In the genomic region with DNA sequence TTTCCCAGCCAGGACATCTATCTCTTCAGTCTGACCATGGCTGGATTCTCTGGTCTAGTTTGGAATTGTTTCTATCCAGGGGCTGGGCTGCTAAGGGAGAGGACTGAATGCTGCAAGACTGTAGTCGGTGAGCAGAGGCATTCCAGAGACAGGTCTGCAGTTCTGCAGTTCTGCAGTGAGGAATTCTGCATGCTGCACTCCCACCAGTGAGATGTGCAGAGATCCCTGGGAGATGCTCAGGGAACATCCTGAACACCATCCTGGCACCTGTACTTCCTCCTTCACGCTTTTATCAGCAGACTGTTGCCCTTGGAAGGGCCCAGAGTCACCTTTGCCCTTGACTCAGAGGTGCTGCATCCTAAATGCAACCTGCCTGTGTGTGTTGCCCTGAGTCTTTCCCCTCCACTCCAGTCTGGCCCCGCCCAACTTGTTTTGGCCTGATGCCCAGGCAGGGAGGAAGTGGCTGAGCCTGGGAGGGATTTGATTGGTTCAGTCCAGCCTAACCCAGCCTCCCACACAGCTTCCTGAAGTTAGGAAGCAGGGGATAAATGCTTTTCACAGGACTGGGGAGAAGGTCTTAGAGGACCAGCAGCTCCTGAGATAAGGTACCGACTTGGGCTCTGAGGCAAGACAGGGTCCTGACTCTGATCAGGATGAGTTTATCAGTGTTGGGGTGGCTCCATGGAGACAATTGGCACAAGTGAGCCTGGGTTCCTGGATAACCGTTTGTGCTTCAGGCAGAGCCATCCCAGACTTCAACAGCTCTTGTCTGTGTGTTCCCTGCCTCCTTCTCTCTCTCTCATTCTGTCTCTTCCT, we compare ENCODE assay signal across 8 mouse cellular contexts. TPM values are rescaled to one million over a fixed set of nuclear protein-coding genes. Genes with fewer than 3 reads are reported as not detected.
DNase-seq lines count a peak whose midpoint lies in the region; ATAC-seq lines count a peak whose summit lies in the region.
"Not testable (repeated sequence)": the region's sequence is repeated elsewhere in the genome, so short reads cannot be mapped to it uniquely, and the experiment has no call there.

A gene (plus strand): TSS at position 508 of the 816 bp plus-strand sequence.

- H3K9me3 ChIP-seq in intestine, embryonic 16.5 days (ENCODE audit: control insufficient read depth, low read length), result not testable (repeated sequence)

- 3% methylated on average over 5 of the region's 5 CpGs for WGBS in intestine, embryonic 16.5 days

- H3K4me2 ChIP-seq in intestine, embryonic 16.5 days (ENCODE audit: low read depth, low read length), result peak within 1 kb of the TSS; percentile 61

- H3K36me3 ChIP-seq in intestine, embryonic 16.5 days (ENCODE audit: control insufficient read depth, insufficient read depth, low read length), result not testable (repeated sequence)

- not testable (repeated sequence) for H3K27me3 ChIP-seq in intestine, embryonic 16.5 days (replicated peaks; ENCODE audit: control insufficient read depth, insufficient read depth, low read length)

- DNase-seq in adrenal gland, adult (ENCODE audit: inconsistent age in 2 of 2, low spot score in 1 of 2), result peak; percentile 91 to 96
- DNase-seq in embryo, embryonic 11 days, result peak; percentile 81
- peak; percentile 83 to 89 for DNase-seq in gastrocnemius, postnatal 4 days (ENCODE audit: low spot score in 2 of 2)
- DNase-seq in left cerebral cortex, postnatal 25 days (ENCODE audit: low spot score in 2 of 2), result peak; percentile 63 to 73
- peak; percentile 69 for DNase-seq in mesoderm, embryonic 11.5 days (ENCODE audit: low read depth, low spot score)
- DNase-seq in right cerebral cortex, postnatal 25 days, result peak; percentile 75
- peak; percentile 82 to 95 for DNase-seq in urinary bladder, postnatal 4 days (ENCODE audit: low spot score in 2 of 2)

- H3K27ac ChIP-seq in intestine, embryonic 16.5 days (ENCODE audit: low read length), result peak within 1 kb of the TSS; percentile 72

- intact Hi-C loops in left cerebral cortex, postnatal 25 days (cut with DNase I), result not testable (repeated sequence)

- peak within 1 kb of the TSS; percentile 58 for H3K4me3 ChIP-seq in intestine, embryonic 16.5 days (ENCODE audit: low read length)

- H3K9ac ChIP-seq in intestine, embryonic 16.5 days (ENCODE audit: low read depth, low read length), result peak within 1 kb of the TSS; percentile 67

- not testable (repeated sequence) for H3K4me1 ChIP-seq in intestine, embryonic 16.5 days (ENCODE audit: control insufficient read depth, insufficient read depth, low read length)

- peak; percentile 97 for ATAC-seq in intestine, embryonic 16.5 days

RNA-seq across cellular contexts. Expression of the gene that starts here (rescaled TPM):
- total RNA-seq in gastrocnemius, postnatal 4 days (2021), result 1 to 10 TPM; 5.2 to 9.1 TPM
- polyA plus RNA-seq in intestine, embryonic 16.5 days (2015; fragmentation: Nextera tagmentation; extraction: Ambion mirVana), result 58.5 and 70.7 TPM in 2 replicates
- 1 to 10 TPM; 4.8 to 6.8 TPM for total RNA-seq in left cerebral cortex, postnatal 25 days (2021)

Comparison
In these comparisons a context has a peak if more than half of its experiments do, and no peak if none do; other contexts are left out.
1. Peak in every context shown above with its lines: DNase-seq, ATAC-seq, H3K4me3 ChIP-seq and H3K27ac ChIP-seq.